Mouse (Mus musculus): ENCODE data around the gene Vwa3b.

Vwa3b gene

DNA sequence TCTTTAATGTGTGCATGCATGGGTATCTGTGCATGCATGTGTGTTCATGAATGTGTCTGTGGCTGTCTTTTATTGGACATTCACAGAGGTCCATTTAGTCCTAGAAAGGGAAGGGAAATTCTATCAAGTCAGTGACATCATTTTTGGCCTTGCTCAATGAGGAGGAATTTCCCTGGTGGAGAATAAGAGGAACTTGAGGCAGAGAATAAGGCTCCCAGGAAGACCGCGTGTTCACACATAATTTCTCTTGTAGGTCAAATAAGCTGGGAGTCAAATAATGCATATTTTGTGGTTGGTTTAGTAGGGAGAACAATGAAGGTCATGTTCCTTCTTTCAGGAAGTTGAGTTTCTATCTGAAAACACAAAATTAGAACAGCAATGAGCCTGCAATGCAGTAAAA is 13.4 kb upstream of the Vwa3b start:
- no peak for DNase-seq

DNA sequence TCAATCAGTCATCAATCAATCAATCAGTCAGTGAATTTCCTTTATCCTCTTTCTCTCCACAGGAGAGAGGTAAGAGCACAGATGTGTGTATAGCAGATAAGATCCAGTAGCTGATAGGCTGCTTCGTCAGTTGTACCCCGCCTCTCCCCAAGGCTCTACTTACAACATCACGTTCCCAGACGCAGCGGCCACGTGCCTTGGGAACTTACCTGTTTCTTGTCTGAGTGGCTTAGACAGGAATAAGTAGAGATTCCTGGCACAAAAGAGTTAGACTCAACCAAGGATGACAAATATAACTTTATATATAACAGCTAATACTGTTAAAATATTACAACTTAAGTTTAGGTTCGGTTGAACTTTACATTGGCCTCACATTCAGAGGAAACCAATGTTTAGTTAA is 12.7 kb upstream of the Vwa3b start:
- DNase-seq, result no peak

DNA sequence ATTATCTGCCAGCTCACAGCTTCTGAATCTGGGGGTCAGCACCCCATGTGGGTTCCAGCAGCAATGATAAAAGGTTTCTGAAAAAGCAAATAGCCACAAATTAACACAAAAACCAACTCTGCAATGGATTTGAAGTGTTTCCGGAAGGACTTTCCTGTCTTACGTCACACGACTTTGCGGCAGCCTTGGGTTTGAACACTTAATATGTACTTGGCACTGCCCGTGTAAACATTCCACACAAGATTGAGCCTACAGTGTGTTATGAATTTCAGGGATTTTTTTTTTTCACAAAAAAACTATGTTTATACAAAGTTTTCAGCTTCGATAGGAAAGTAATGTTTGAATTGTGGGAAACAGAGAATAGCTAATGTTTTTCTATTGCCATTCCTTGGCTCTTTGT is 7.4 kb upstream of the Vwa3b start:
- DNase-seq, result no peak

- peak; percentile 30 for DNase-seq
Measured at GRCm38 (mm10) chr1:37022704-37023103, 3.7 kb upstream of the Vwa3b start.

- no peak for DNase-seq
Measured at GRCm38 (mm10) chr1:37024736-37025135, 1.7 kb upstream of the Vwa3b start.

- DNase-seq, result no peak
Measured at GRCm38 (mm10) chr1:37025376-37025775, 1.0 kb upstream of the Vwa3b start.

GRCm38 (mm10) chr1:37026866-37027265 is 470 bp downstream of the Vwa3b start:
- no peak for DNase-seq

GRCm38 (mm10) chr1:37028439-37029153 is 2.2 kb downstream of the Vwa3b start:
- no peak for DNase-seq

GRCm38 (mm10) chr1:37029154-37029907 is 2.9 kb downstream of the Vwa3b start:
- peak; percentile 79 for DNase-seq

DNA sequence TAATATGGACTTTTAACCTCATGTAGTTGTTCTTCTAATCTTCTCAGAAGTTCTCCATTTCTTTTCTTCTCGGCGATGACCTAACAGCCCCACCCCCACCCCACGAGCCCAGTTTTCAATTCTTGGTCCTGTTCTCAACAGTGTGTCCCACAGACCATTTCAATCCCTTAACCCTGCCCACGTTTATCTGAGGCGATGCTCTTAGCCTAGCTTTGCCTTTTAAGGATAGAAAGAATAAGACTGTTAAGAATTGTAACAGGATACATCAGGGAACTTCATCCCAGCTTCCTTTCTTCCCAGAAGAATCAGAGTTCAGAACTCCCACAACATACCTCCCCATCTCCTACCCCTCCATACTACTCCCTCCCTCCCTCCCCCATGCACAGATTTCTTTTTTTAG is 3.5 kb downstream of the Vwa3b start:
- DNase-seq, result no peak

GRCm38 (mm10) chr1:37030693-37031092 is 4.3 kb downstream of the Vwa3b start:
- no peak for DNase-seq

- DNase-seq, result no peak
Measured at GRCm38 (mm10) chr1:37035879-37036278, 9.5 kb downstream of the Vwa3b start.

- DNase-seq, result no peak
Measured at GRCm38 (mm10) chr1:37041126-37041525, 14.7 kb downstream of the Vwa3b start.

DNA sequence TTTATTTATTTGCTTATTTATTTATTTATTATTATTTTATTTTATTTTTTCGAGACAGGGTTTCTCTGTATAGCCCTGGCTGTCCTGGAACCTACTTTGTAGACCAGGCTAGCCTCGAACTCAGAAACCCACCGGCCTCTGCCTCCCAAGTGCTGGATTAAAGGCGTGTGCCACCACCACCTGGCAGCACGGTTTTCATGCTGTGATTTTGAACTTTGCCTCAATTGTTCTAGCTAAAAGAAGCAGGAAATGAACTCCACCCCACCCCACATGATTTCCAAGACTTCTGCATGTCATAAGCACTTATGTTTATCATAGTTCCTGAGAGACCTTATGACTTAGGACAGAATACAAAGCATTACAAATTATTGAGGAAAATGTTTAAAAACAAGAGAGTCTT is 15.5 kb downstream of the Vwa3b start:
- DNase-seq, result no peak

DNA sequence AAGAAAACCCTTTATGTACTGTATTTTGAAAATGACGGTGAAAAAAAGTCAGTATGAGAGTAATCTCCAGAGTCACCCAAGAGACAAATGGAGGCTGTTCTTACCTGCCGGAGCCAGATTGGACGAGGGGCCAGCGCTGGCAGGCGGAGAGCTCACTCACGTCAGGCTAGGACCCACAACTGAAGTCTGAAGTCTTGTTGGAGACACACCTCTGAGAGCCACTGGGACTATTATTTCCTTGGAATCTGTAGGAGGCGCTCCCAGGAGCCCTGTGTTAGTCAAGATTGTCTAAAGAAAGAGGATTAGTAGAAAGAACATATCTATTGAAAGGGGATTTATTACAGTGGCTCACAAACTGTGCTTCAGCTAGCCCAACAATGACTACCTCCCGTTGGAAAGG is 16.4 kb downstream of the Vwa3b start:
- DNase-seq, result no peak

DNA sequence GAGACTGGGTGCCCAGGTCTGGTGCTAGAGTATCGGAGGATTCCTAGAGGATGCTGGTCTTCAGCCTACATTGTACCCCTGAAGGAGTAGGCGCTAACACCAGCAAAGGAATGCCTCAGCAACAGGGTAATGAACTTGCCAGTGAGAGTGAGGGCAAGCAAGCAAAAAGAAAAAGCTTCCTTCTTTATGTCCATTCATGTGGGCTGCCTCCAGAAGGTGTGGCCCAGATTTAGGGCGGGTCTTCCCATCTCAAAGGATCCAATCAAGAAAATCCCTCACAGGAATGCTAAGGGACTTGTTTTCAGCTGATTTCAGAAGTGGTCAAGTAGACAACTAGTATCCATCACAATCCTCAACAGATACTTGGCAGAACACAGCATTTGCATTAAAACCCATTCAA is 16.8 kb downstream of the Vwa3b start:
- DNase-seq, result no peak

GRCm38 (mm10) chr1:37045472-37045871 is 19.1 kb downstream of the Vwa3b start:
- DNase-seq, result no peak

GRCm38 (mm10) chr1:37049159-37049558 is 22.8 kb downstream of the Vwa3b start:
- no peak for DNase-seq

- no peak for DNase-seq
Measured at GRCm38 (mm10) chr1:37053691-37054090, 27.3 kb downstream of the Vwa3b start.

DNA sequence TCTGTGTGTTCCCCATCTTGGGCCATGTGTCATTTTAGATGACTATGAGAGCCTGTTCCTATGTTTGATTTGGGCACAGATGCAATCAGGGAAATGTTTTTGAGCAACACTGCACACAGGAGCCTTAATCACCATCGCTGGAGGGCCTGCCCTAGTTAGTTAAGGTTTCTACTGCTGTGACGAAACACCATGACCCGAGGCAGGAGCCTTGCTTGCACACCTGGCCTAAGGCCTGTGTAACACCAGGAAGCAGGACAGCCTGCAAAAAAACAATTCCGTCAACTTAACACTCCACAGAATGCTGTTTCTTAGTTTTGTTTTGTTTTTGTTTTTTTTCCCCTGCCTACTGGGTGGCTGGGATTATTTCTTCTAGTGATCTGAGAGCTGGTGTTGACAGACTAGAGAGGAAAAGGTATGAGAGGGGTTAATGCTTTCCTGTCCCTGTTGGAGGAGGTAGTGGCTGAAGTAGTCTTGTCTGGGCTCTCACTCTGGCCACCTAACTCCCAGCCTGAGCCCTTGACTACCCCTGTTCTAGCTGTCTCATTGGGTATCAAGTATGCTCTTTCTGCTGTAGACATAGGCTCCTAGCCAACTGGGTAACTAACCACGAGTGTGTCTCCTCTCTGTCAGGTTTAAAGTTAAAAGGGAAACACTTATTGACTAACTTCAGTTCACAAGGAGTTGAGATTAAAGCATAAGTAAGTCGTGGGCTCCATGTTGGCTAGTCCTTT is 30.6 kb downstream of the Vwa3b start:
- no peak for DNase-seq

GRCm38 (mm10) chr1:37060856-37061255 is 34.5 kb downstream of the Vwa3b start:
- no peak for DNase-seq

- DNase-seq, result no peak
Measured at GRCm38 (mm10) chr1:37063053-37063452, 36.7 kb downstream of the Vwa3b start.

GRCm38 (mm10) chr1:37063841-37064240 is 37.4 kb downstream of the Vwa3b start:
- DNase-seq, result no peak
